Mouse (Mus musculus) neural tube, embryonic 10.5 days (tissue): ENCODE measurements at regions not wholly inside any gene's neighbourhood (a gene's known extent, or its start where the extent isn't known, plus 50 kb on each side); places are given as distances from the start of the nearest gene placed in this dataset.
A peak's percentile ranks its signal among the peaks of the same experiment; 100 is the strongest.

Source experiments
- DNase-seq: peaks from one replicate; pipeline ENCODE4 v3.0.0-alpha.2; 2017; ENCODE audit warnings: low spot score; ENCODE audit errors: extremely low spot score

GRCm38 (mm10) chr4:33686135-33686534, 238.3 kb upstream of the Cnr1 start:
- no peak for DNase-seq

DNA sequence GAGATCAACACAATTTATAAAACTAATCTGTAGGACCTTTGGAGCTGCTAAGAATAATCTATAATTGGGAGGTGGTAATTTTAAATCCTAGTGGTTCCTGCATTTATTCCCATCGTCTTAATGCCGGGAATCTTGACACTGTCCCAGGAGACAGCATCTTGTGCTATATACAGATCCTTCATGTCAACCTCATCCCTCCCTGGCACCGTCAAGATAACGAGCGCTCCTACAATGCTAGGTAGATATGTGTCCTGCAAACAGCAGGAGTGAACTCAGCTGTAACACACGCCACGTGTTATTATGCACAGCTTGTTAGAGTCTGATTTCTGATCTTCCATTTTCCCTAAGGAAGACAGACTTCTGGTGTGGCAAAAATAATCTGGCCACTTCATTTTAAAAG, 237.0 kb upstream of the Cnr1 start:
- no peak for DNase-seq

DNA sequence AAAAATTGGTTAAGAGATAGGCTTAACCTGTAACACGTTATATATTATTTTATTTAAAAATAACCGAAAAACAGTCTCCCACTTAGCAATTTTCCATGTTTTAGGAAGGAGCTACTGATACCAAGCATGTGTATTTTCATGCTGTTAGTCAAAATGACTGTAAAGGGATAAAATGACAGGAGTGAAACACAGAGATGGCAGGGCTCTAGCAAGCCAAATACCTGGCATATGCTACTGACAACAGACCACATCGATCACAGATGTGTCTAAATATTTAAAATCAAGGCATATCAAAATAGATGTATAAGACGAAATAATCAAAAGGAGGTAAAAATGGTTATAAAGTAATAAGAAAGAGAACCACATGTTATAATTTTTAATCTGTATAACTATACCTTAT, 231.0 kb upstream of the Cnr1 start:
- no peak for DNase-seq

- no peak for DNase-seq
Measured at GRCm38 (mm10) chr4:33696969-33697368, 227.4 kb upstream of the Cnr1 start.

DNA sequence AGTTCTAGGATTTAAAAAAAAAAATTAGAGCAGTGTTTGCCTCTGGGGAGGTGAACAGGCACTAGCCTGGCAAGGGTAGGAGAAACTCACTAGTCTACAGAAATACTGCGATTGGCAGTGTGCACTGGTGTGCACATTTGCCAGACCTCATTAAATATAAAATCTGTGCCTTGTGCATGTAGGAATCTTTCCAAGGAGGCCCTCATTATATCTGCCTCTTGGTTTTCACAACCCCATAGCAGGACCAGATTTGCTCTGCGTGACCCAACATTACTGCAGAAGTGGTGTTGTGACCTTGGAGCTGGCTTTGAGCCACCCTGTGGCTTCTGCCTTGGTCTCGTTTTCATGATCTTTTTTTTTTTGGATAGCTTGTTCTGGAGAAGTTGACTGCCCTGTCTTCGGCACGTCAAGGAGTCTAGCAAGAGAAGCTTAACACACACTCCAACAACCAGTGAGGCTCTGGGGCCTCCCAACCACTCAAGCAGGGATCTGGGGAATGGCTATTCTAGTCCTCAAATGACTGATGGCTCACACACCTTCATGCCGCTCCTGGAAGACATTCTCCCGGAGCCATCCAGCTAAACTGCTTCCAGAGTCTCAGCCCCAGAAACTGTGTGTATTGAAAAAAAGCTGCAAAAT, 222.2 kb upstream of the Cnr1 start:
- no peak for DNase-seq

DNA sequence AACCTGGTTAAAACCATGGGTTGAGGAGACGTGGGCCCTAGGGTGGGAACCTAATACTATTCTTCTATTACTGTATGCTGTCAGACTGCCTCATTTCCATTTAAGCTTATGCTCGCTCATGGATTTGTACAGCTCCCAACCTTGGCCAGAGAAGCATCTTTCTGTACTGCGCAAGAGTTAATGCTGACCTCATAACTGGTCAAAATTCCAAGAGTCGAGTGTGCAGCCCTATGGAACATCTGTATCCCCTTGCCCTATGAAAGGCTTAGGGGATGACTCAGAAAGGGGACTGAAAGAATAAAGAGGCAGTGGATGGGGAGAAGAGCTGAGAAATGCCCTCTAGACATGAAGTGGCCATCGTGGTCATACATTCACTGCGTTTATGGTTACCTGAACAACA, 218.7 kb upstream of the Cnr1 start:
- no peak for DNase-seq

DNA sequence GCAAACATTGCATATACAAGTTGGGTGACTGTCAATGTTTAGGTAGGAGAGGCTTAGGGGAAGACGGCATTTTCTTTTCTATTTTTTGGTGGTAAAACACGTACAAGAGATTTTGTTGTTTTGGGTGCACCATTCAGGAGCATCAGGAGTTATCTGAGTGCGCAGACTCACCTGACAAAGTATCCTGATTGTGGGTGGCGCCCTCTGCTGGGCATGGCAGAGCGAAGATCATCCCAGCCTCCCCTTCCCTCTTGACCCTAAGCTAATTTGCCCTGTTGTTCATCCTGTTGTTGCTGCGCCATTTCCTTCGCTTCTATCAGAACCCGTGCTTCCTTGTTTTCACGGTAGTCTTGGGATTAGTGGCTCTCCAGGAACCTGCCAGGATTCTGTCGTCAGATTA, 217.6 kb upstream of the Cnr1 start:
- DNase-seq, result no peak

DNA sequence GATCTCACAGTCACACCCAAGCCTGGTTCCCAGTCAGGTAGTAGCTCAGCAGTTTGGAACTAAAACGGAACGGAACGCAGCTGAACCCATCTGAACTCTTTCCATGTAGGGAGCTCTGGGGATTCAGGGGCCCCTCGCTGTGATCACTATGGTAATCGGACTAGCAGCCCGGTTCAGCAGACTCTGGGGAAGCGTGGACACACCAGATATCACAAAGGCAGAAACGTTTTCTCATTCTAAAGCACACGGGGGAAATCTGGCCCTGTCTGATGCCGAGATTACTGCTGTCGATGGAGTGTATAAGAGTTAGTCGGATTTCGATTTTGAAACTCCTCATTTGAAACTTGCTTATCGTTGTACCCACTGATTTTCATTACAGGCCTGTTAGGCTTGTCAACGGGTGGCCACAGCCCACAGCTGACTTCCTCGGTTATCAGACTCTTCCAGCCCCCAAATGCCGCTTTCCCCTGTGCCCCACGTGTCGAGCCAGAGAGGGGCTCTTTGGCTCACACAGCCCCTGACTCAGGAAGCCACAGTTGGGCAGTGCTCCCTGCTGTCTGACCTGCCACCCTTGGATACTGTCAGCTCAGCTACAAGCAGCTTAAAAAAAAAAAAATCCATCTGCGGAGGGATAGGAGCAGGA, 207.8 kb upstream of the Cnr1 start:
- no peak for DNase-seq

- no peak for DNase-seq
Measured at GRCm38 (mm10) chr4:33720972-33721371, 203.4 kb upstream of the Cnr1 start.

GRCm38 (mm10) chr4:33721971-33722370, 202.4 kb upstream of the Cnr1 start:
- DNase-seq, result no peak

GRCm38 (mm10) chr4:33731837-33732236, 192.6 kb upstream of the Cnr1 start:
- DNase-seq, result no peak

- DNase-seq, result no peak
Measured at GRCm38 (mm10) chr4:33734923-33735322, 189.5 kb upstream of the Cnr1 start.

DNA sequence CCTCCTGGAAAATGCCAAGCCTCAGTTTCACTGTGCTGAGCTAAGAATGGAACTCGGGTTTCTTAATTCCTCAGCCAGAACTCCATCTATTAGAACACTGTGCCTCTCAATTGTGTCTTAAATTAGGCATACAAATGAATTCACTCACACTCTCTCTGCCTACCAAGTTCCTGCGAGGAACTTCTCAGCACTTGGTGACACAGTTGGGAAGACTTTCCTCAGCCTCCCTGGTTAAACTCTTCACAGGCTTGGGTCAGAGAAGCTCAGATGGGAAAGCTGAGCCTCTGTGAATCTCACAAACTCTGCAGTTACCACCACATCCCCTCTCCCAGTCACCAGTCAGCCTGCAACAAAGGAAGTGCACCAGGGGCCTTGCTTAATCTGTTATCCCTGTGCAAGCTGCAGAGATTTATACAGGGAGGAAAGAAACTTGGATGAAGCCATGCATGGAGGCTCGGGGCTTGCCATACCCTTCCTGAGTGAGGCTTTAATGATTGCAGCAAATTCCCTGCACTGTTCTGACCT, 188.9 kb upstream of the Cnr1 start:
- no peak for DNase-seq

GRCm38 (mm10) chr4:33736061-33736701, 188.2 kb upstream of the Cnr1 start:
- DNase-seq, result no peak

- DNase-seq, result no peak
Measured at GRCm38 (mm10) chr4:33737337-33737736, 187.1 kb upstream of the Cnr1 start.

DNA sequence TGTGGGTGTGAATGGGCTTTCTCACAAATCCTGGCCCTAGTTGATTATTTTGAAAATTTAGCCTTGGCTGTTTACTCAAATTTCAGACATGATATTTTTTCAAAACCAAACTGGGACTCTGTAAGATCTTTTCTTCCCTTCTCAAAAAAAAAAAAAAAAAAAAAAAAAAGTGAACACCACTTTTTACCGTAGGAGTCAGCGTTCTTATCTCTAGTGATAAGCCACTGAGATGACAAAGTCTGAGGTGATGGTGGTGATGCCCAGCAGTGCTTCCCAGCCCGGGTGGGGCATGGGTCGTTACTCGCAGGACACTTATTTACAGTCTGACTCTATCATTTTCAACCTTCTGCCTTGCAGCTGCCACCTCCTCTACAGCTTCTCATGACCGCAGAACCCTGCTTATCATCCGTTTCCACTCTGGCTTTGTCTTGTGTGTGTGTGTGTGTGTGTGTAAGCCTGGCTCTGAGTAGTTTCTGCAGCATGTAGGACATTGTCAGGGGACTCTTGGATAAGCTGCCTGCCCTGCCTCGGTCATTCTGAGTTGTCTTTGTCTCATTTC, 186.5 kb upstream of the Cnr1 start:
- DNase-seq, result no peak

- no peak for DNase-seq
Measured at GRCm38 (mm10) chr4:33739211-33739904, 185.0 kb upstream of the Cnr1 start.

DNA sequence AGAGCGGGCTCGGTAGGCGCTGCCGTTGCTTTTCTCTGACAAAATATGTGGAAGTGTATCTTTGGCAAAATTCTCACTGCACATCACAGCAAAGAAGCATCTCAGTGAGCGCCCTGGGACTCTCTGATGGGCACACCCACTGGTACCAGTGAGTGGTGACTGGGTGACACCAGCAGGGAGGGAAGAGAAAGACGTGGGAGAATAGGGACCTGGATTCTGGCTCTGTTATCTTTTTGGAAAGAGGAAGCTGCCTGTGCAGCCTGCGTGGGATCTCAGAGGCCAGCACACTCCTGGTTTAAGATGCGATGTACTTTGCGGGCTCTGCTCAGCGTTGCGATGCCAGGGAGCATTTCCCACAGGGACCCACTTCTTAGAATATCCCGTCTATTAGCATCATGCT, 183.4 kb upstream of the Cnr1 start:
- DNase-seq, result no peak

DNA sequence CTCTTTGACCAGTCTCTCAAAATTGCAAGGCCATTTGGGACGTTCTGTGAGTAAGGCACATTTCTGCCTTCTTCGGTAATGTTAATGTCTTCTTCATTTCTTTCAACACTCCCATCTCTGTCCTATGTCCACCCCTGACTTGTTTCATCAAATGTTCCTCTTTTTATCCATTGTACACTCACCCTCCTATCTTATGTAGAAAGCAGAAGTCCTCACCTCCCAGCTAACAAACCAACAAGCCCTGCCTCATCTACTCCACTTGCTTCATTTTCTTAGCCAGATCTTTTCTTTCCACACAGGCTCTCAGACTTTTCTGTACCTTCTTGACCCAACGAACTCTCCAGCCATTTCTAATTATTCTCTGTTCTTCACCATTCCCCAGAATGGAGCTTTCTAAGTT, 179.2 kb upstream of the Cnr1 start:
- DNase-seq, result no peak

- no peak for DNase-seq
Measured at GRCm38 (mm10) chr4:33747316-33747895, 177.0 kb upstream of the Cnr1 start.

- DNase-seq, result peak; percentile 15
Measured at GRCm38 (mm10) chr4:33767721-33768120, 156.7 kb upstream of the Cnr1 start.
